Mouse (Mus musculus): Measurements from ENCODE around the gene Prpf40b.

- TF ChIP-seq POLR2A (IDR thresholded peaks at IDR 0.05; ENCODE audit: extremely low read depth, insufficient read depth, low read length) (no peak), CTCF (IDR thresholded peaks at IDR 0.05; ENCODE audit: extremely low read depth, insufficient read depth, low read length) (no peak)
Measured at GRCm38 (mm10) chr15:99310617-99311016, 15.7 kb downstream of the Prpf40b start.

Data from cortical plate, adult 2 months (tissue).